Mouse (Mus musculus) limb, embryonic 15.5 days (tissue): ENCODE measurements around the gene Asic2. TPM values are rescaled to one million over a fixed set of nuclear protein-coding genes. Genes with fewer than 3 reads are reported as not detected.

Source experiments
- ATAC-seq: fragments of 200-750 bp; cut with Nextera tagmentation; 2 replicates; pipeline ENCODE4 v1.8.0; 2017; ENCODE audit warnings: low read depth, moderate TSS enrichment; ENCODE audit not compliant: insufficient number of reproducible peaks, low FRiP score, low TSS enrichment
- H3K27ac ChIP-seq: fragments of 300-500 bp; sonication (generic); 2 replicates; pipeline ENCODE4 v1.5.1; 2015; ENCODE audit warnings: moderate library complexity, mild to moderate bottlenecking, inconsistent platforms
- H3K27me3 ChIP-seq: fragments of 300-500 bp; sonication (generic); 2 replicates; pipeline ENCODE4 v1.6.1; 2015; ENCODE audit warnings: inconsistent platforms
- H3K36me3 ChIP-seq: fragments of 300-500 bp; sonication (generic); 2 replicates; pipeline ENCODE4 v1.6.1; 2015; ENCODE audit warnings: inconsistent platforms
- H3K4me1 ChIP-seq: fragments of 300-500 bp; sonication (generic); 2 replicates; pipeline ENCODE4 v1.6.1; 2015; ENCODE audit warnings: inconsistent platforms
- H3K4me2 ChIP-seq: fragments of 300-500 bp; sonication (generic); 2 replicates; pipeline ENCODE4 v1.6.1; 2015; ENCODE audit warnings: mild to moderate bottlenecking, inconsistent platforms
- H3K4me3 ChIP-seq: fragments of 300-500 bp; sonication (generic); 2 replicates; pipeline ENCODE4 v1.5.1; 2015; ENCODE audit warnings: mild to moderate bottlenecking, inconsistent platforms
- H3K9ac ChIP-seq: fragments of 300-500 bp; sonication (generic); 2 replicates; pipeline ENCODE4 v1.6.1; 2015; ENCODE audit warnings: inconsistent platforms
- H3K9me3 ChIP-seq: fragments of 300-500 bp; sonication (generic); 2 replicates; pipeline ENCODE4 v1.6.1; 2016; ENCODE audit warnings: inconsistent platforms
- WGBS: fragments of 180-500 bp; shearing (Covaris S2); methylation state at CpG from one replicate; pipeline ENCODE4 v1.1.7; 2015; 5-methylcytosine and 5-hydroxymethylcytosine counted together
- polyA plus RNA-seq: library from polyadenylated mRNA; unstranded; fragments of >200 nt; fragmentation: Nextera tagmentation; extraction: Ambion mirVana; gene quantifications from 2 replicates; pipeline ENCODE4 v1.2.1, GENCODE M21; 2015

Asic2 gene
- polyA plus RNA-seq, 1 experiment from 2014 or later = 0.51 TPM

DNA sequence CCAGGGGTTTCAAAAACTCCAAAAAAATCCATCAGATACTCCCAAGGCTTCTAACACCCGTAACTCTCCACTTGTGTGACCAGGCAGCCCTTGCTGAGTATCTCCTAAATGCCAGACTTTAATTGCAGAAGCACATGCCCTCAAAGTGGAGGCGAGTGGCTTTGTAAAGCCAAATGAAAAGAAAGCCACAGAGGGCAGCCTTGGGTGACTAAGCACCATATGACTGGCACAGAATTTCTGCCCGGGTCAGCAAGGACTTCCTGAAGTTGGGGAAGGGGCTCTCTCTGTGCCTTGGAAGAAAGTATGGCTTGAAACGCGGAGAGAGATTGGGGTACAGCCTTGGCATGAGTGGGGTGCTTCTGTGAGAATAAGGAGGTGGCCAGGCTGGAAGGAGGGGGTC, 28.8 kb upstream of the Asic2 start:
- 86% methylated on average over 5 of the region's 5 CpGs for WGBS
- H3K9ac ChIP-seq = no peak overlapping the region
- no peaks in the 10 kb centered on the region for H3K9me3 ChIP-seq
- no peak overlapping the region for H3K4me2 ChIP-seq
- H3K36me3 ChIP-seq = no peaks in the 10 kb centered on the region
- no peak for ATAC-seq
- H3K27ac ChIP-seq = no peak overlapping the region
- H3K4me3 ChIP-seq = no peak overlapping the region
- H3K4me1 ChIP-seq = 0 out of 2 replicates have a peak, but pooled peaks cover 5% of the 10 kb centered on the region
- H3K27me3 ChIP-seq = peaks cover 11% of the 10 kb centered on the region; the same call in 1 of the 2 replicates

GRCm38 (mm10) chr11:81996172-81996841, 28.1 kb upstream of the Asic2 start:
- Histone ChIP-seq H3K9me3 (no peaks in the 10 kb centered on the region), H3K4me3 (no peak overlapping the region), H3K36me3 (no peaks in the 10 kb centered on the region), H3K27me3 (peaks cover 11% of the 10 kb centered on the region; the same call in 1 of the 2 replicates), H3K9ac (no peak overlapping the region), H3K27ac (no peak overlapping the region), H3K4me1 (0 out of 2 replicates have a peak, but pooled peaks cover 5% of the 10 kb centered on the region), H3K4me2 (no peak overlapping the region)
- 54% methylated on average over 10 of the region's 10 CpGs for WGBS
- no peak for ATAC-seq

GRCm38 (mm10) chr11:81983146-81983545, 14.9 kb upstream of the Asic2 start:
- H3K4me2 ChIP-seq = no peak overlapping the region
- no peak overlapping the region for H3K4me3 ChIP-seq
- H3K27ac ChIP-seq = no peak overlapping the region
- WGBS = 34% methylated on average over 5 of the region's 5 CpGs
- no peaks in the 10 kb centered on the region for H3K36me3 ChIP-seq
- H3K4me1 ChIP-seq = peaks cover 6% of the 10 kb centered on the region
- ATAC-seq = no peak
- no peak overlapping the region for H3K9ac ChIP-seq
- H3K27me3 ChIP-seq = no peaks in the 10 kb centered on the region
- no peaks in the 10 kb centered on the region for H3K9me3 ChIP-seq

GRCm38 (mm10) chr11:81982191-81982590, 13.9 kb upstream of the Asic2 start:
- Histone ChIP-seq H3K4me1 (peaks cover 6% of the 10 kb centered on the region), H3K4me3 (no peak overlapping the region), H3K36me3 (no peaks in the 10 kb centered on the region), H3K9me3 (no peaks in the 10 kb centered on the region), H3K4me2 (no peak overlapping the region), H3K27ac (no peak overlapping the region), H3K27me3 (no peaks in the 10 kb centered on the region), H3K9ac (no peak overlapping the region)
- 15% methylated on average over 11 of the region's 11 CpGs for WGBS
- no peak for ATAC-seq

DNA sequence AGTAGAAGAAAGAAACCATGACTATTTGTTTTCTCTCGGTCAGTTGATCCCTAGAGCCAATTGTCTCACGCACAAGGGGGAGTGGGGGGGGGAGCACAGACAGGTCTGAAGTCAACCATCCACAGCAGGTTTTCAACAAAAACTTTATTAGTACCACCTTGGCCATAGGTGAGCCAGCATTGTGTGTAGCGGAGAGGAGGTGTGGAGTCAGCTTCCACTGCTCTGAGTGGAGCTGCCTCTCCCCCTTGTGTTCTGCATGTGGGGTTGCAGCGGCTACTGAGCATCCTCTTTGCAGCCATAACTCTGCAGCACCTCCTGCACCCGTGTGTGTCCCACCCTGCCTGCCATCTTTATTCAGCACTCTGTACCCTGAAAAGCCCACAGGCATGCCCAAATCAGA, 6.3 kb upstream of the Asic2 start:
- Histone ChIP-seq H3K36me3 (no peaks in the 10 kb centered on the region), H3K9ac (no peak overlapping the region), H3K27ac (no peak overlapping the region), H3K9me3 (no peaks in the 10 kb centered on the region), H3K4me1 (no peaks in the 10 kb centered on the region), H3K27me3 (peaks cover 11% of the 10 kb centered on the region), H3K4me2 (no peak overlapping the region), H3K4me3 (no peak overlapping the region)
- ATAC-seq = no peak
- 34% methylated on average over 5 of the region's 5 CpGs for WGBS

DNA sequence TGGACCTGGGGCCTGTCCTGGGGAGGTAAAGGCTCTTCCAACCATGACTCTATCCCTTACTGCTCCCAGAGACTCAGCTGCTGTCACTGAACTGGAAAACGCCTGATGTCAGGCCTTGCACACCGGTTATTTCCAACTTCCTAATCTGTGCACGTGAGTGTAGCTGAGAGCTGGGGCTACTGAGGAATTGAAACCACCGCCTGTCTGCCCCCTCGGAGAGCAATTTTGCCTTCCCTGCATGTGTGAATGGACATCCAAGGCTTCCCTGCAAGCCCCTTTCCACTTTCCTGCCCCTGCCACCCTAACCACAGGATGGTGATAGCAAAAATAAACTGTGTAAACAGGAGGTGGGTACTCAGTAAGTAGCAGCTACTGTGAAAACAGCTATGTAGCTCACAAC, 5.4 kb upstream of the Asic2 start:
- Histone ChIP-seq H3K9ac (no peak overlapping the region), H3K4me2 (no peak overlapping the region), H3K27ac (no peak overlapping the region), H3K4me3 (no peak overlapping the region), H3K4me1 (peaks cover 4% of the 10 kb centered on the region), H3K36me3 (no peaks in the 10 kb centered on the region), H3K27me3 (peaks cover 20% of the 10 kb centered on the region), H3K9me3 (no peaks in the 10 kb centered on the region)
- 48% methylated on average over 5 of the region's 5 CpGs for WGBS
- ATAC-seq = no peak

- no peak overlapping the region for H3K4me3 ChIP-seq
- no peak for ATAC-seq
- H3K4me1 ChIP-seq = peaks cover 9% of the 10 kb centered on the region
- WGBS = 51% methylated on average over 3 of the region's 3 CpGs
- no peaks in the 10 kb centered on the region for H3K9me3 ChIP-seq
- H3K27ac ChIP-seq = no peak overlapping the region
- peaks cover 37% of the 10 kb centered on the region for H3K27me3 ChIP-seq
- no peaks in the 10 kb centered on the region for H3K36me3 ChIP-seq
- H3K4me2 ChIP-seq = no peak overlapping the region
- H3K9ac ChIP-seq = no peak overlapping the region
These were observed 3.8 kb upstream of the Asic2 start for GRCm38 (mm10) chr11:81972044-81972443.

DNA sequence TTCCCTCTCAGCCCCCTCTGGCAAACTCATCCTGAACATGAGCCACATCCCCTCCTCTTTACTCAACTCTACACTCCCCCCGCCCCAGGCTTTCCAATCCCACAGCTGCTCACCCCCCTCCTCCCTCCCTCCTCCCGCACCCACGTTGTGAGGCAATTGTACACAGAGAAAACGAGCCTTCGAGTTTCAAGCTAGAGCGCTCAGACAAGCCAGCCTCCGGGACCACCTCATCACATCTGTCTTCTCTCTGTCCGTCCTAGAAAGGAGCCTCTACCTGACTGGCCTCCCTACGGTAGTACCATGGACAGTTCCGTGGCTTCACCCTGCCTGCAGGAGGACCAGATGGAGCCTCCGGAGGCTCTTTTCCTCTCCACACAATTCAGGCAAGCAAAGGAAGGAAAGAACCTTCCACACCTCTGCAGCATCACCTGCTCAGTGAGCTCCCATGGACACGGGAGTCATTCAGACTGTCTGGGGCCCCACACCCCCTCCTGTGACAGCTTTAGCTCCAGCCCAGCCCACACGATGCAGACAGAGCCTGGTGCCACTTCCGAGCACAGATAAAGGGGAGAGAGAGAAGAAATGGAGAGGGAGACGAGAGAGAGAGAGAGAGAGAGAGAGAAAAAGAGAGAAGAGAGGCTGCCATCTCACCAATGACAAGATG, 1.5 kb downstream of the Asic2 start:
- no peak for ATAC-seq
- 13% methylated on average over 15 of the region's 15 CpGs for WGBS
- no peak overlapping the region for H3K4me3 ChIP-seq
- H3K36me3 ChIP-seq = no peaks in the 10 kb centered on the region
- H3K9ac ChIP-seq = no peak overlapping the region
- no peak overlapping the region for H3K4me2 ChIP-seq
- H3K9me3 ChIP-seq = no peaks in the 10 kb centered on the region
- H3K27ac ChIP-seq = no peak overlapping the region
- peaks cover 49% of the 10 kb centered on the region for H3K27me3 ChIP-seq
- peaks cover 9% of the 10 kb centered on the region for H3K4me1 ChIP-seq

- Histone ChIP-seq H3K27me3 (peaks cover 49% of the 10 kb centered on the region), H3K36me3 (no peaks in the 10 kb centered on the region), H3K27ac (no peak overlapping the region), H3K4me3 (no peak overlapping the region), H3K4me2 (no peak overlapping the region), H3K9me3 (no peaks in the 10 kb centered on the region), H3K9ac (no peak overlapping the region), H3K4me1 (peaks cover 9% of the 10 kb centered on the region)
- ATAC-seq = no peak
- WGBS = 64% methylated on average over 11 of the region's 11 CpGs
These were observed 2.3 kb downstream of the Asic2 start for GRCm38 (mm10) chr11:81965653-81966625.

DNA sequence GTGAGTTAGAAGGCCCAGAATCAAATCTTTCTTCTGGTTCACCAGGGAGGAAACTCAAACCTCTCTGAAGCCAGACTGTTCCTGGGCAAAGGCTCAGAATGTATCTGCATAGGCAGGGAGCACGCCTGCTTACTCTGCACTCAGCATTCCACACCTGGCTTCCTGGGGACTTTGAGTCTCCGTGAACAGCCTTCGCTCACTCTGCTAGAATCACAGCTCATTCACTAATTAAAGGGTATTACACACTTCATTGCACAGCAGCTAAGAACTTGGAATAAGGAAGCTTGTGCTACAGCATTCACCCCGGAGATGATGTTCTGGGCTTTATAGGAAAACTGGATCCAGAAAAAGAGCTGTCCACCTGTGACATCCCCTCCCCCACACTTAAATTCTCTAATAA, 3.7 kb downstream of the Asic2 start:
- H3K4me3 ChIP-seq = no peak overlapping the region
- WGBS = 69% methylated on average over 4 of the region's 4 CpGs
- H3K9ac ChIP-seq = no peak overlapping the region
- no peak overlapping the region for H3K4me2 ChIP-seq
- peaks cover 9% of the 10 kb centered on the region for H3K4me1 ChIP-seq
- peaks cover 42% of the 10 kb centered on the region for H3K27me3 ChIP-seq
- no peak overlapping the region for H3K27ac ChIP-seq
- no peak for ATAC-seq
- no peaks in the 10 kb centered on the region for H3K9me3 ChIP-seq
- no peaks in the 10 kb centered on the region for H3K36me3 ChIP-seq

DNA sequence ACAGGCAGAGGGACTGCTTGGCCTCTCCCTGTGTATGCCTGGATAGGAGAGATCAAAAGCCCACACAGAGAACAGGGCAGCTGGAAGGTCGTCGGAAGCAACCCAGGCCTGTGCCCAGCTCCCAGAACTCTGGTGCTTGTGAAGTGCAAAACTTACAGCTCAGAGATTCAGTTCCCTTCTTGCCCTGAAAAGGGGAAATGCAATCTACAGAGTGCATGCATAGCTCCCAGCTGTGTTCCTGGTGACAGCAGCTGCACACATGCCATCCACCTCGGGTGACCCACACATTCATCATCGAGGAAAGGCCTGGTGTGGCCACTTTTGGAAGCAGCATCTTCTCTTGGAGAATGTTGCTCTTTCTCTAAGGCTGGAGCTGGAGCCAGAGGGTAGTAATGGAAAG, 13.9 kb downstream of the Asic2 start:
- H3K27ac ChIP-seq = no peak overlapping the region
- no peak for ATAC-seq
- no peaks in the 10 kb centered on the region for H3K27me3 ChIP-seq
- no peak overlapping the region for H3K4me3 ChIP-seq
- H3K4me1 ChIP-seq = no peaks in the 10 kb centered on the region
- H3K9ac ChIP-seq = no peak overlapping the region
- WGBS = 31% methylated on average over 4 of the region's 4 CpGs
- H3K9me3 ChIP-seq = no peaks in the 10 kb centered on the region
- H3K36me3 ChIP-seq = no peaks in the 10 kb centered on the region
- no peak overlapping the region for H3K4me2 ChIP-seq

DNA sequence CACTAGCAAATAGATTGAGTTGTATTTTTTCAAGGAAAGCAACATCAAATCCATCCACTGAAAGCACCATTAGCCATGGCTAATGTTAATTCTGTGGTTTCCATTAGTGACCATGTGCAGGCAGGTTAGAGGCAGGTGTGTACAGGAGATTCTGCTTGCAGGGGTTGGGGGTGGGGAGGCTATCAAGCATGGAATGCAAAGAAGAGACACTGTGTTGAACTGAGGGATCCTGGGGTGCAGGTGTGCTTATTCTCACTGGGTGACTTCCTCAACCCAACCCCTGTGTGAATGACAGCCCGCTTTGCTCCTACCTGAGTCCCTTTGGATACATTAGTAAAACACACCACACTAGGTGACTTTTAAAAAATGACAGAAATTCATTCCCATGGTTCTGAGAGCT, 20.2 kb downstream of the Asic2 start:
- Histone ChIP-seq H3K9me3 (no peaks in the 10 kb centered on the region), H3K27ac (no peak overlapping the region), H3K27me3 (no peaks in the 10 kb centered on the region), H3K4me1 (no peaks in the 10 kb centered on the region), H3K9ac (no peak overlapping the region), H3K4me3 (no peak overlapping the region), H3K4me2 (no peak overlapping the region), H3K36me3 (no peaks in the 10 kb centered on the region)
- 77% methylated on average over 1 of the region's 1 CpGs for WGBS
- ATAC-seq = no peak
